In genomic region chr6:35324306-35324705, GRCm38 (mm10) we compare ENCODE assay signal across 26 mouse cellular contexts. TPM values are rescaled to one million over a fixed set of nuclear protein-coding genes. Genes with fewer than 3 reads are reported as not detected.
"Had no signal": no experiment of that assay in that cellular context is flagged by ENCODE, and none has a peak within 500 bp of the region (broad histone marks: within the 10 kb centered on the region; RNA-seq: fewer than 3 reads in every experiment).

No protein-coding gene starts in this region.

- H3K36me3 ChIP-seq: intestine, embryonic 15.5 days; kidney, embryonic 15.5 days; limb, embryonic 12.5 days; liver, embryonic 12.5 days; liver, embryonic 15.5 days; lung, embryonic 15.5 days; midbrain, embryonic 10.5 days; neural tube, embryonic 12.5 days; neural tube, embryonic 15.5 days; stomach, embryonic 15.5 days had no signal

- H3K4me2 ChIP-seq: intestine, embryonic 15.5 days; kidney, embryonic 15.5 days; limb, embryonic 12.5 days; liver, embryonic 12.5 days; liver, embryonic 15.5 days; lung, embryonic 15.5 days; neural tube, embryonic 12.5 days; neural tube, embryonic 15.5 days; stomach, embryonic 15.5 days had no signal

- H3K27ac ChIP-seq: intestine, embryonic 15.5 days; kidney, embryonic 15.5 days; left cerebral cortex, adult 2 months; limb, embryonic 12.5 days; liver, embryonic 12.5 days; liver, embryonic 15.5 days; lung, embryonic 15.5 days; macrophage; midbrain, embryonic 10.5 days; neural tube, embryonic 12.5 days; neural tube, embryonic 15.5 days; stomach, embryonic 15.5 days had no signal

- H3K27me3 ChIP-seq: intestine, embryonic 15.5 days; kidney, embryonic 15.5 days; limb, embryonic 12.5 days; liver, embryonic 12.5 days; liver, embryonic 15.5 days; lung, embryonic 15.5 days; neural tube, embryonic 12.5 days; neural tube, embryonic 15.5 days; stomach, embryonic 15.5 days had no signal

- H3K9me3 ChIP-seq: intestine, embryonic 15.5 days; kidney, embryonic 15.5 days; limb, embryonic 12.5 days; liver, embryonic 12.5 days; liver, embryonic 15.5 days; lung, embryonic 15.5 days; megakaryocyte, embryonic 14.5 days; midbrain, embryonic 10.5 days; neural tube, embryonic 12.5 days; neural tube, embryonic 15.5 days; stomach, embryonic 15.5 days had no signal

- ATAC-seq: intestine, embryonic 15.5 days; liver, embryonic 12.5 days had no signal

- DNase-seq: kidney, adult 11 months; kidney, postnatal 14 days; layer of hippocampus, postnatal 36 days; liver; lung, adult 18-20 months; lung, postnatal 10 days; midbrain, embryonic 14.5 days; right cerebral cortex, adult 18-20 months; right cerebral cortex, postnatal 14 days; right cerebral cortex, postnatal 4 days; spleen, adult 18-20 months; thymus, postnatal 25 days had no signal

- H3K9ac ChIP-seq: intestine, embryonic 15.5 days; kidney, embryonic 15.5 days; limb, embryonic 12.5 days; liver, embryonic 12.5 days; liver, embryonic 15.5 days; lung, embryonic 15.5 days; neural tube, embryonic 12.5 days; neural tube, embryonic 15.5 days; stomach, embryonic 15.5 days had no signal

- H3K4me3 ChIP-seq: intestine, embryonic 15.5 days; kidney, embryonic 15.5 days; left cerebral cortex, adult 2 months; limb, embryonic 12.5 days; liver, embryonic 12.5 days; liver, embryonic 15.5 days; lung, embryonic 15.5 days; megakaryocyte, embryonic 14.5 days; midbrain, embryonic 10.5 days; neural tube, embryonic 12.5 days; neural tube, embryonic 15.5 days; stomach, embryonic 15.5 days had no signal

- H3K4me1 ChIP-seq: kidney, embryonic 15.5 days; neural tube, embryonic 12.5 days; stomach, embryonic 15.5 days had no signal

RNA-seq across cellular contexts. Expression of gene Fam180a, which starts 1.6 kb away (rescaled TPM):
- polyA plus RNA-seq: limb, embryonic 12.5 days; liver, embryonic 12.5 days; macrophage; midbrain, embryonic 10.5 days; neural tube, embryonic 12.5 days; thymus, postnatal 0 days had no signal

RNA-seq across cellular contexts. Expression of gene Slc13a4, which starts 16.4 kb away (rescaled TPM):
- polyA plus RNA-seq: macrophage had no signal
